Mouse (Mus musculus): ENCODE data around the gene Gm17409. TPM values are rescaled to one million over a fixed set of nuclear protein-coding genes. Genes with fewer than 3 reads are reported as not detected.
A peak's percentile ranks its signal among the peaks of the same experiment; 100 is the strongest.

Gene Gm17409
- total and polyA plus RNA-seq, 3 experiments, result not detected

DNA sequence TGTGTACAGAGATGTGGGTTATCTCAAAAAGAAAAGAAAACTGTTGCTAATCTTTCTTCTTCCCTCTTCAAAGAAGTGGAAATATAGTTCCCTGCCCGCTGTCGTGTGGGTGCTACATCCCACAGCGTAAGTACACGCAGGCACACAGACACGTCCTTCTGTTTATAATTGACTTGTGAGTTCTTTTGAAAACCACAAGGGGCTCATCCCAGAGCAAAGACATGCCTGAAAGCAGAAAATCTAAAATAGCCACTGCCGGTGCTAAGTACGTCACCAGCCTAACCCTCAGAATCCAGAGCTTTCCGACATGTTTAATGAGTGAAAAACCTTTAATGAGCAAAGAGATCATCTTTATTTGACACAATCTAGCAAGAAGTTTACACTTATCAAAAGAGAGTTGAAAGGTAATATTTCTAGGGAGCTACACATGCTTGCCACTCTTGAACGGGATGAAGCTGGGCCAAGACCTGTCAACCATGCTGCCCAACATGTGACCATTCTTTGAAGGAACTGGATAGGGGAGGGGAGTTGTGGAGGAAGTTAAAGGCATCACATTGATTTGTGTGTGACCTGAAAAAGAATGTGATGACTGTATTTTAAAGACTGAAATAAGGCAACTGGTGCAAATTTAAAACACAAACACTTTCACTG lies 11.7 kb downstream of the Gm17409 start:
- Histone ChIP-seq H3K9me3 (replicated peaks; ENCODE audit: insufficient read depth, low read length) (no peaks in the 10 kb centered on the region), H3K4me1 (ENCODE audit: control insufficient read depth in 1 of 2, insufficient read depth in 2 of 2, low read length in 2 of 2) (no peaks in the 10 kb centered on the region), H3K79me2 (ENCODE audit: control insufficient read depth, insufficient read depth, low read length, poor library complexity) (no peaks in the 10 kb centered on the region), H3K27ac (ENCODE audit: control insufficient read depth, low read depth, low read length) (no peak overlapping the region), H3K9ac (ENCODE audit: control insufficient read depth, low read depth, low read length, poor library complexity, severe bottlenecking) (no peak overlapping the region), H3K27me3 (ENCODE audit: control insufficient read depth in 1 of 2, insufficient read depth in 2 of 2, low read length in 2 of 2) (no peaks in the 10 kb centered on the region), H3K4me3 (ENCODE audit: control insufficient read depth in 1 of 2, insufficient read depth in 1 of 2, low read depth in 2 of 2, low read length in 2 of 2) (no peak overlapping the region), H3K36me3 (ENCODE audit: control insufficient read depth in 1 of 2, insufficient read depth in 2 of 2, low read length in 2 of 2) (no peaks in the 10 kb centered on the region)
- DNase-seq (ENCODE audit: low read depth, low spot score), result no peak
- TF ChIP-seq USF2 (IDR thresholded peaks at IDR 0.05; ENCODE audit: borderline replicate concordance in 1 of 2, insufficient read depth in 1 of 2, low read depth in 1 of 2, low read length in 2 of 2) (no peak), MYB (IDR thresholded peaks at IDR 0.05; ENCODE audit: low read depth, low read length) (no peak), SIN3A (IDR thresholded peaks at IDR 0.05; ENCODE audit: low read length) (no peak), KAT2A (conservative IDR thresholded peaks at IDR 0.05; ENCODE audit: low read depth, low read length) (no peak), ETS1 (IDR thresholded peaks at IDR 0.05; ENCODE audit: low read depth, low read length) (no peak), ZC3H11A (IDR thresholded peaks at IDR 0.05; ENCODE audit: low read depth, low read length) (no peak), POLR2A (IDR thresholded peaks at IDR 0.05; ENCODE audit: control insufficient read depth in 1 of 2, insufficient read depth in 1 of 2, low read depth in 1 of 2, low read length in 2 of 2, poor library complexity in 1 of 2) (no peak)

DNA sequence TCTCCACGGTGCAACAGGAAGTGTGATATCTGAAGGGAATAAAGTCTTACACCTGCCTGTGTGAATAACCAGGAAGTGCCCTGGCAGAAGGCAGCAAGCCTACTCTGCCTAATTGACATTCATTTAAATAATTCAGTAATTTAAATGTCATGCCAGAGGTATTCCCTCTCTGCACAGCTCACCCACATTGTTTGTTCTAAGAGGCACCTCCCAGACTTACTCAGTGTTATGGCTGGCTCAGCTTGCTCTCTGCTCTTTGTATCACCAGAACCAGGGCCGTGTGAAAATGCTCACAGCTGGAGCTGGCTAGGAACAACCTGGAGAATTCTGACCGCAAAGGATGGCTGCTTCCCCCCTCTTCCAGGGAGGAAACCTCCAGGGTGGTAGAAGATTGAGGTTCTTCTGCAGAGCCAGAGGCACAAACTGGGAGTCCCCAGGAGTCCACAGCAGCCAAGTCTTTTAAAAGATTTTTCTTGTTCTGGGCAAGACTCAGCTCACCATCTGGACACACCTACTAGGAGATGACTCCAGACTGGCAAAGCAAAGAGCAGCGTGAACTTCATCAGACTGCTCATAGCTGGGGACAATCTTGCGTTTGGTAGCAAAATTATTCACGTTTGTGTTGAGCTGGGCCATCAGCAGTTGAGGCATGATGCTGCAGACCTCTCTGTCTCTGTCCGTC lies 14.5 kb downstream of the Gm17409 start:
- no peak for DNase-seq (ENCODE audit: low read depth, low spot score)
- no peaks in the 10 kb centered on the region for H3K9me3 ChIP-seq (replicated peaks; ENCODE audit: insufficient read depth, low read length)

DNA sequence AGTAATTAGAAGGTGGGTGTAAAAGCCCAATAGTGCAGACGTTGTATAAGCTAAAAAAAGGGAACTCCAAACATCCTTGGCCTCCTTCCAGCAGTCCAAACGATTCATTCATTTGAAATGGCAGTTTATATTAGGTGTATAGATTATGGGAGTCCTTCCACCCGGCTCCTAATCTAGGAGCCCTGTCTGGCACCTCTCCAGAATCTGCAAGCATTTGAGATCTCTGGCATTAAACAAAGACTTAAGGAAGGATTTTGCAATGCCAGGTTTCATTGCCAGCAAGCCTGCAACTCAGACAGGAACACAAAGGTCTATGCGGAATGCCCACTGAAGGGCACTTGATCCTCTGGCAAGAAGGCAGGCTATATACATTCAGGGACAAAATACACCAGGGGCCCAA lies 15.2 kb downstream of the Gm17409 start:
- H3K27me3 ChIP-seq (ENCODE audit: control insufficient read depth in 1 of 2, insufficient read depth in 2 of 2, low read length in 2 of 2), result no peaks in the 10 kb centered on the region
- no peak overlapping the region for H3K27ac ChIP-seq (ENCODE audit: control insufficient read depth, low read depth, low read length)
- no peaks in the 10 kb centered on the region for H3K79me2 ChIP-seq (ENCODE audit: control insufficient read depth, insufficient read depth, low read length, poor library complexity)
- DNase-seq (ENCODE audit: low read depth, low spot score), result peak; percentile 18
- no peaks in the 10 kb centered on the region for H3K4me1 ChIP-seq (ENCODE audit: control insufficient read depth in 1 of 2, insufficient read depth in 2 of 2, low read length in 2 of 2)
- no peak overlapping the region for H3K4me3 ChIP-seq (ENCODE audit: control insufficient read depth in 1 of 2, insufficient read depth in 1 of 2, low read depth in 2 of 2, low read length in 2 of 2)
- no peaks in the 10 kb centered on the region for H3K9me3 ChIP-seq (replicated peaks; ENCODE audit: insufficient read depth, low read length)
- no peaks in the 10 kb centered on the region for H3K36me3 ChIP-seq (ENCODE audit: control insufficient read depth in 1 of 2, insufficient read depth in 2 of 2, low read length in 2 of 2)
- TF ChIP-seq RCOR1 (IDR thresholded peaks at IDR 0.05; ENCODE audit: low read depth, low read length) (no peak), KAT2A (conservative IDR thresholded peaks at IDR 0.05; ENCODE audit: low read depth, low read length) (no peak), E2F4 (IDR thresholded peaks at IDR 0.05; ENCODE audit: borderline replicate concordance, low read depth, low read length) (no peak), MAFK (IDR thresholded peaks at IDR 0.05; ENCODE audit: borderline replicate concordance, low read depth, low read length) (no peak), SIN3A (IDR thresholded peaks at IDR 0.05; ENCODE audit: low read length) (no peak), TCF12 (IDR thresholded peaks at IDR 0.05; ENCODE audit: low read depth, low read length) (no peak), ZC3H11A (IDR thresholded peaks at IDR 0.05; ENCODE audit: low read depth, low read length) (no peak), NELFE (IDR thresholded peaks at IDR 0.05; ENCODE audit: low read depth, low read length) (no peak), MYB (IDR thresholded peaks at IDR 0.05; ENCODE audit: low read depth, low read length) (no peak), TAL1 (IDR thresholded peaks at IDR 0.05; ENCODE audit: low read length) (no peak)
- H3K9ac ChIP-seq (ENCODE audit: control insufficient read depth, low read depth, low read length, poor library complexity, severe bottlenecking), result no peak overlapping the region

More for the DNA sequence above, 14.5 kb downstream of the Gm17409 start:
- no peak for TF ChIP-seq SIN3A (IDR thresholded peaks at IDR 0.05; ENCODE audit: low read length)
- TF ChIP-seq HCFC1 (IDR thresholded peaks at IDR 0.05; ENCODE audit: low read depth, low read length), result no peak
- TF ChIP-seq CHD1 (IDR thresholded peaks at IDR 0.05; ENCODE audit: low read depth, low read length), result no peak
- no peak for TF ChIP-seq KAT2A (conservative IDR thresholded peaks at IDR 0.05; ENCODE audit: low read depth, low read length)
- TF ChIP-seq ELF1 (IDR thresholded peaks at IDR 0.05; ENCODE audit: low read depth, low read length), result no peak
- Histone ChIP-seq H3K4me3 (ENCODE audit: control insufficient read depth in 1 of 2, insufficient read depth in 1 of 2, low read depth in 2 of 2, low read length in 2 of 2) (no peak overlapping the region), H3K27ac (ENCODE audit: control insufficient read depth, low read depth, low read length) (no peak overlapping the region), H3K9ac (ENCODE audit: control insufficient read depth, low read depth, low read length, poor library complexity, severe bottlenecking) (no peak overlapping the region), H3K79me2 (ENCODE audit: control insufficient read depth, insufficient read depth, low read length, poor library complexity) (no peaks in the 10 kb centered on the region), H3K36me3 (ENCODE audit: control insufficient read depth in 1 of 2, insufficient read depth in 2 of 2, low read length in 2 of 2) (no peaks in the 10 kb centered on the region), H3K4me1 (ENCODE audit: control insufficient read depth in 1 of 2, insufficient read depth in 2 of 2, low read length in 2 of 2) (no peaks in the 10 kb centered on the region), H3K27me3 (ENCODE audit: control insufficient read depth in 1 of 2, insufficient read depth in 2 of 2, low read length in 2 of 2) (no peaks in the 10 kb centered on the region)
